Mouse (Mus musculus) midbrain, embryonic 14.5 days (tissue): ENCODE measurements at regions not wholly inside any gene's neighbourhood (a gene's known extent, or its start where the extent isn't known, plus 50 kb on each side); places are given as distances from the start of the nearest gene placed in this dataset.
A peak's percentile ranks its signal among the peaks of the same experiment; 100 is the strongest.

ENCODE experiments used
- ATAC-seq: fragments of 200-750 bp; cut with Nextera tagmentation; 2 replicates; pipeline ENCODE4 v1.8.0; 2017; ENCODE audit warnings: moderate number of reproducible peaks, moderate library complexity; ENCODE audit not compliant: low FRiP score, low TSS enrichment
- DNase-seq: peaks from one replicate; pipeline ENCODE4 v3.0.0-alpha.2; 2015
- H3K27ac ChIP-seq: fragments of 300-500 bp; sonication (generic); replicated peaks from 2 replicates; pipeline ENCODE4 v1.5.1; 2014; ENCODE audit warnings: mild to moderate bottlenecking, low read depth, low read length, moderate library complexity
- H3K27me3 ChIP-seq: fragments of 300-500 bp; sonication (generic); 2 replicates; pipeline ENCODE4 v1.6.1; 2014; ENCODE audit warnings: low read length, control low read depth, mixed read lengths; ENCODE audit not compliant: control insufficient read depth, insufficient read depth
- H3K36me3 ChIP-seq: fragments of 300-500 bp; sonication (generic); 2 replicates; pipeline ENCODE4 v1.6.1; 2014; ENCODE audit warnings: low read length, control low read depth; ENCODE audit not compliant: control insufficient read depth, insufficient read depth
- H3K4me1 ChIP-seq: fragments of 300-500 bp; sonication (generic); 2 replicates; pipeline ENCODE4 v1.6.1; 2014; ENCODE audit warnings: mild to moderate bottlenecking, antibody characterized with exemption, low read length, control low read depth; ENCODE audit not compliant: control insufficient read depth, insufficient read depth
- H3K4me2 ChIP-seq: fragments of 300-500 bp; sonication (generic); 2 replicates; pipeline ENCODE4 v1.6.1; 2014; ENCODE audit warnings: mild to moderate bottlenecking, low read length, moderate library complexity
- H3K4me3 ChIP-seq: fragments of 300-500 bp; sonication (generic); replicated peaks from 2 replicates; pipeline ENCODE4 v1.5.1; 2014; ENCODE audit warnings: low read depth, low read length
- H3K9ac ChIP-seq: fragments of 300-500 bp; sonication (generic); replicated peaks from 2 replicates; pipeline ENCODE4 v1.6.1; 2014; ENCODE audit warnings: mild to moderate bottlenecking, low read length, moderate library complexity
- H3K9me3 ChIP-seq: fragments of 300-500 bp; sonication (generic); 2 replicates; pipeline ENCODE4 v1.6.1; 2016; ENCODE audit warnings: low read length, control low read depth, mixed read lengths; ENCODE audit not compliant: control insufficient read depth
- WGBS: fragments of 180-500 bp; shearing (Covaris S2); extraction: QIAGEN DNeasy Blood & Tissue Kit; methylation state at CpG from one replicate; pipeline ENCODE4 v1.1.7; 2014; 5-methylcytosine and 5-hydroxymethylcytosine counted together

DNA sequence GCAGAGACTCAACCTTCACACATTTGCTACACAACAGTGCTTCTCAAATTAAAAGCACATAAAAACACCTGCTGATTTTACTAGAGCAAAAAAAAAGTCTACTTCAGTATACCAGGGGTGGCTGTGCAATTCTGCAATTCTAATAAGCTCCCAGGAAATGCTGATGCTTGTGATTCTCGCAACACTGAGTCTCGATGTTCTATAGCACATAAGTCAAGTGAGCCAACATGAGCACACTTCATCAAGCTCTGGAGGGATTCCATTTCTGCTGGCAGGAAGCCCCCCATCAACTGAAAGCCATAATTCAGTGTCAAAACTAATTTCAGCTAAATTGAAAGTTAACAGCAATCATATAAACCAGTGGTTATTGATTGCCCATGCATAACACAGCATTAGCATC, 2676.7 kb upstream of the Gm6569 start:
- no peaks in the 10 kb centered on the region for H3K27me3 ChIP-seq
- H3K4me3 ChIP-seq: no peak overlapping the region
- DNase-seq: no peak
- H3K9me3 ChIP-seq: no peaks in the 10 kb centered on the region
- no peak overlapping the region for H3K9ac ChIP-seq
- no peaks in the 10 kb centered on the region for H3K4me1 ChIP-seq
- H3K36me3 ChIP-seq: no peaks in the 10 kb centered on the region
- 83% methylated on average over 2 of the region's 2 CpGs for WGBS
- H3K27ac ChIP-seq: no peak overlapping the region
- H3K4me2 ChIP-seq: no peak overlapping the region
- ATAC-seq: no peak

DNA sequence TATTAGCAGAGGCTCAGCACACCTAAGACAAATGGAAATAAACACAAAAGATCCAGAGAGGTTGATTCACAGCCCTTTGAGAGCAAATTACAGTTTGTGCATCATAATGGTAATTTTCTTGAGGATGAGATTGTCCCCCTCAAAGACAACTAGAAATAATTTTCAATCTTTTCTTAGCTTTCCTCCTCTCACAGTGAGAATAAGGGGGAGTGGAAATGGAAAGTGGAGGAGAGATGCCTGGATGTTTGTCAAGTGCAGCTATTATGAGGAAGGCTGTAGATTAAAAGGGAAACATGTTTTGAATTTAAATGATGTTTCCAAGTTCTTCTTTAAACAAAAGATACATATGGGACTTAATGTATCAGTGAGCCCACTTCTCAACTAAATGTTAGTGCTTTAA, 2672.3 kb upstream of the Gm6569 start:
- Histone ChIP-seq H3K9me3 (no peaks in the 10 kb centered on the region), H3K4me1 (no peaks in the 10 kb centered on the region), H3K4me2 (no peak overlapping the region), H3K9ac (no peak overlapping the region), H3K27me3 (no peaks in the 10 kb centered on the region), H3K4me3 (no peak overlapping the region), H3K36me3 (no peaks in the 10 kb centered on the region), H3K27ac (no peak overlapping the region)
- no peak for ATAC-seq
- DNase-seq: peak; percentile 7

DNA sequence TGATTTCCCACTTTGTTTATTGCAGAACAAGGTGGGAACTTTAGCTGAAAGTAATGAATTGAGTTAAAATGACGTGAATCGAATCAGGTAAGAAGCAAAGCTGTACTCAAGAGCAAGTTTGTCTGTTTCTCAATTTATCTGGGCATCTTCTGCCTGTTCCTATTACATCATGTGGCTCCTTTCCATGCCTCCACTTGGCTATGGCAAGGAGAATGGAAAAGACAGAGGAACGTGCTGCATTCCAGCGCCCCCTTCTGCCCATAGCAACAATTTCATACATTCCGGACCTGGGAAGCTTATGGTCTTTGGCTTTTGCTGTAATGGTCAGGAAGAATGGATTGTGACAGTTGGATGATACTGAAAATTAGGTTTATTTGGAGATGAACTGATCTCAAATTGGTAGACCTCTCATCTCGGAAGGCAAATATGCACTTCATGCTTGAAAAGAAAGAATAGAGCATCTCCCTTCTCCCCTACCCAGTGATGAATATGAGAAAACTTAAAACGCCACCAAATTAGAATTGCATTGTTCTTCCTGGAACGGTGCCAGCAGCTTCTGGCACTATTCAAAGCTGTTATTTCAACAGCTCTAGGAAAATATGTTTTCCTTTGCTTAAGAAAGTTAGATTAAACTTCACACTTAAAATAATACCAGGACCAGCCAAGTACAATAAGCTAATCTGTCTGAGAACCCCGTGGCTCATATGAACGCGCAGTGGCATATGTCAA, 2639.2 kb upstream of the Gm6569 start:
- peak; percentile 64 for DNase-seq
- Histone ChIP-seq H3K4me2 (no peak overlapping the region), H3K27me3 (no peaks in the 10 kb centered on the region), H3K36me3 (no peaks in the 10 kb centered on the region), H3K9me3 (no peaks in the 10 kb centered on the region), H3K9ac (no peak overlapping the region), H3K27ac (no peak overlapping the region), H3K4me3 (no peak overlapping the region), H3K4me1 (no peaks in the 10 kb centered on the region)
- 53% methylated on average over 11 of the region's 11 CpGs for WGBS
- no peak for ATAC-seq

DNA sequence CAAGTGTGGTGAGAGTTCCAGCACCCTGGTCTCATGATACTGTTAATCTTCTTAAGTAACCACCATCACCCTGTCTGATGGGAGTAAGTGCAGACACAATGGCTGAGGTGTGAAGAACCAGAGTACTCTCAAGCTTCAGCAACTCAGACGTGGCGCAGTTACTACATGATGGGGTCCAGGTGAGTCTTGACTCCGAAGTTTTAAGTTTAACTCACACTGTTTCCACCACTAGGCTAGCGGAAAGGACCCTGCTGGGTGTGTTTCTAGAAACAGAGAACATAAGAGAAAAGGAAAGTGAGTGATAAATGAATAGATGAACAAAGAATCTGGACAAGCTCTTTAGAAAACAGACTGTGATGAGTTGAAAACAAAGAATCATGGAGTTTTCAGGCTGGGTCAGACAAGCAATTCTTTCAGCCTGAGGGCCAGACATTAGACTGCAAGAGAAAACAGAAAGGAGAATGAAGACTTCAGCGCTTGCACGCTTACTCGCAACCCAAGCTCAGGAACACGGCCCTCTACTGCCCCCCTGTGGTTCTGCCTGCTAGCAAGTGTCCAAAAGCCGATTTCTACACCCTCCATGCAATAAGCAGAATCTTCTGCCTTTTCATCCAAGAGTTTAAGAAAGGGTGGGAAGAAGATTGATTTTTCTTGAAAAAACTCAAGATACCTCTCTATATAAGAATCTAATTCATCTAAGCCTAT, 2593.6 kb upstream of the Gm6569 start:
- ATAC-seq (peak; percentile 53; the same call in 1 of the 2 replicates), DNase-seq (peak; percentile 93)
- H3K9me3 ChIP-seq: no peaks in the 10 kb centered on the region
- H3K9ac ChIP-seq: no peak overlapping the region
- 47% methylated on average over 9 of the region's 9 CpGs for WGBS
- H3K4me3 ChIP-seq: no peak overlapping the region
- H3K4me2 ChIP-seq: no peak overlapping the region
- H3K27me3 ChIP-seq: no peaks in the 10 kb centered on the region
- H3K4me1 ChIP-seq: no peaks in the 10 kb centered on the region
- no peaks in the 10 kb centered on the region for H3K36me3 ChIP-seq
- H3K27ac ChIP-seq: no peak overlapping the region

DNA sequence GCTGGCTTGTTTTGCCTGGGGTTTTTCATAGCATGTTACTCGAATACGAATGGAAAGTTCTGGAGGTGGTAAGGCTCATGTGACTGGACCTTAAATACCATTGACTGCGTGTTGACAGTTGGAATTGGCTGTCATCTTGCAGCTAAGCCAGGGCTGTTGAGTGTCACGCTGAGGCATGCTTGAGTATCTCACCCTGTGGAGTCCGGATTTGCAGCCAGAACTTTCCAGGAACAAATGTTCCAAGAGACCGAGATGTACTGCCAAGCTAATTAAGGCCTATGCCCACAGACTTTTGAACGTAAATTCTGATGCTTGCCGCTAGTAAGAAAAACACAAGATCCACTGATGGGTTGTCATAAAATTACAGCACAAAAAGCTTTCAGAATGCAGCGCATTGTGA, 2590.8 kb upstream of the Gm6569 start:
- DNase-seq: no peak

DNA sequence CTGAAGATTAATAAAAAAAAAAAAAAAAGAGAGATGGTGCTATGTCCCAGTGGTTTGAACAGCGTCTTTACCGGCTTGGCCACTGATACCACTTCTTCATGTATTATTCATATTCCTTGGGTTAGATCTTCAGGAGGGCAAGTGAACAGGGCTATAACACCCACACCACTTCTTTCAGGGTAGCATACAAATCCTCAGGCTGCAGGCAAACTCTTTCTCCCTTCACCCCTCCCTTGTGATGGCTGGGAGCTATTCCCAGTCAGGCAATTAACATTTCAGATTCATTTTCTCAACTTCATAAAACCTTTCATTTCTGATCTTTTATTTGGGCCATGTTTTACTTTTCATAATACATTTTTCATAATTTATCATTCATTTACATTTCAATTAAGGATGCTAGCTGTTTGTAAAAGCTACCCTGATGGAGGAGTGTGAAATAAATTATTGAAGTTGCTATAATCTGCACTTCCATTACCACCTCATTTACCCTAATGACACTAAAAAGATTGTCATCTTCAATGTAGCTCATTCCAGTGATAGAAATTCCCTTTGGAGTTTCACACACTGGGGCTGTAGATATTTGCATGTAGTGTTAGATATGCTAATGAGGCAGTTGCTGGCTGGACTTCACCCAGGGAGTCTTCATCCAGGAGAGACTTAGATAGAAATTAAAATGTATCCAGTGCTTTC, 2558.3 kb upstream of the Gm6569 start:
- ATAC-seq (peak; percentile 85), DNase-seq (peak; percentile 74)
- H3K27me3 ChIP-seq: no peaks in the 10 kb centered on the region
- H3K36me3 ChIP-seq: no peaks in the 10 kb centered on the region
- H3K9ac ChIP-seq: no peak overlapping the region
- H3K4me1 ChIP-seq: no peaks in the 10 kb centered on the region
- no peaks in the 10 kb centered on the region for H3K9me3 ChIP-seq
- H3K27ac ChIP-seq: no peak overlapping the region
- no peak overlapping the region for H3K4me2 ChIP-seq
- WGBS: 60% methylated on average over 2 of the region's 2 CpGs
- H3K4me3 ChIP-seq: no peak overlapping the region

More for the DNA sequence above, 2590.8 kb upstream of the Gm6569 start:
- H3K27ac ChIP-seq: no peak overlapping the region
- 82% methylated on average over 9 of the region's 9 CpGs for WGBS
- no peaks in the 10 kb centered on the region for H3K36me3 ChIP-seq
- H3K4me2 ChIP-seq: no peak overlapping the region
- no peak overlapping the region for H3K4me3 ChIP-seq
- H3K27me3 ChIP-seq: no peaks in the 10 kb centered on the region
- H3K9ac ChIP-seq: no peak overlapping the region
- no peaks in the 10 kb centered on the region for H3K4me1 ChIP-seq
- no peak for ATAC-seq
- no peaks in the 10 kb centered on the region for H3K9me3 ChIP-seq

DNA sequence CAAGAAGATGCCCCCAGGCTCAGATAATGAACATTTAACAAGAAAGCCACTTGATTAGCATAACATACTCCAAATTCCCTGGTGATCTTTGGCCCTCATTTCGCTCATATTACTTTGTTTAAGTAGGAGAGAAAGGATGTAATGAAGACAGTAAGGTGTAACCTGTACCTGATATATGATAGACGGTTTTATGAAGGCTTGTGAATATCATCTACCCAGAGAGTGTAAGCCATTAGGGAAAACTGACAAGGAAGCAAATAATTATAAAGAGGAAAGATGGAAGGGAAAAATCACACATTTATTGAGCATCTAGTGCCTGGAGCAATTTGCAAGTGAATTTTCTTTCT, 2557.8 kb upstream of the Gm6569 start:
- DNase-seq (no peak), ATAC-seq (no peak)
- Histone ChIP-seq H3K4me3 (no peak overlapping the region), H3K27ac (no peak overlapping the region), H3K9me3 (no peaks in the 10 kb centered on the region), H3K27me3 (no peaks in the 10 kb centered on the region), H3K36me3 (no peaks in the 10 kb centered on the region), H3K4me2 (no peak overlapping the region), H3K4me1 (no peaks in the 10 kb centered on the region), H3K9ac (no peak overlapping the region)
- WGBS: 50% methylated on average over 2 of the region's 2 CpGs

DNA sequence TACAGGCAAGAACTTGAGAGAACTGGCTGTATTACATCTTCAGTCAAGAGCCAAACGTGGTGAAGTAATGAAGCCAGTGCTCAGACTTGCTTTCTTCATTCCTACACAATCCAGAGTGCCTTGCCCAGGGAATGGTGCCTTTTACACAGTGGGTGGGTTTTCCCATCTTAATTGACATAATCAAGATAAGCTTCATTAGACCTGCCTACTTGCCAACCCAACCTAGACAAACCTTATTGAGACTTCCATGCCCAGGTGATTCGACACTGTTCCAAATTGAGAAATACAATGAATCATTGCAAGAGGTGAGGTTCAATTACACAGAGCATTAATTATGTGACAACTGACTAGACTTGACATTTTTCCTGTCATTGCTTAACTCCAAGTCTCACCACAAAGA, 2557.0 kb upstream of the Gm6569 start:
- ATAC-seq: no peak
- no peaks in the 10 kb centered on the region for H3K36me3 ChIP-seq
- 77% methylated on average over 2 of the region's 2 CpGs for WGBS

DNA sequence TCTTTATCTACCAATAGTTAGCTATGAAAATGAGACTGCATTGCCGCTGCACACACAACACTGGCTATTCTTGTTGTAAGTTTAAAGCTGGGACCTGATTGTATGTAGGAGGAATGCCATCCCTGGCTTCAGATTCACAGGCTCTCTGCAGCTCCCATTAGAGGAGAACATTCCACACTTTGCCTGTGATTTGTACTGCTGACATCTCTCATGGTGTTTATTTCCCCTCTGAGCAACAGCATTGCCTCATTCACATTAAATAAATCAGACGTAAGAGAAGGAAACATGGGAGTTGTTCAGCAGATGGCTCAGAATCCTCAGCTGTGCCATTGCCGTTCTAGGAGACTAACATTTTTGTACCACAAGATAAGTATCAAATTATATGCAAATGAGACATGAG, 2550.6 kb upstream of the Gm6569 start:
- Histone ChIP-seq H3K4me2 (no peak overlapping the region), H3K27me3 (no peaks in the 10 kb centered on the region), H3K9me3 (no peaks in the 10 kb centered on the region), H3K4me1 (no peaks in the 10 kb centered on the region), H3K4me3 (no peak overlapping the region), H3K27ac (no peak overlapping the region), H3K9ac (no peak overlapping the region), H3K36me3 (no peaks in the 10 kb centered on the region)
- ATAC-seq (no peak), DNase-seq (no peak)
- WGBS: 90% methylated on average over 3 of the region's 3 CpGs

More for the DNA sequence above, 2557.0 kb upstream of the Gm6569 start:
- no peaks in the 10 kb centered on the region for H3K27me3 ChIP-seq
- no peak overlapping the region for H3K9ac ChIP-seq
- H3K4me2 ChIP-seq: no peak overlapping the region
- DNase-seq: no peak
- no peaks in the 10 kb centered on the region for H3K4me1 ChIP-seq
- no peak overlapping the region for H3K27ac ChIP-seq
- H3K9me3 ChIP-seq: no peaks in the 10 kb centered on the region
- H3K4me3 ChIP-seq: no peak overlapping the region
